Mouse (Mus musculus) left cerebral cortex, postnatal 25 days (tissue): ENCODE measurements around the gene Tsfm. TPM values are rescaled to one million over a fixed set of nuclear protein-coding genes. Genes with fewer than 3 reads are reported as not detected.
"Not testable (repeated sequence)": the region's sequence is repeated elsewhere in the genome, so short reads cannot be mapped to it uniquely, and the experiment has no call there.

Experiments
- DNase-seq, 2 experiments: peaks; one replicate each; pipeline ENCODE4 v3.0.0; 2022; ENCODE audit warnings: low spot score in 2 of 2, mixed read lengths in 1 of 2
- intact Hi-C: fragments of 180-260 bp; cut with DNase I; formaldehyde crosslinking; loops from one replicate; pipeline ENCODE4 v1.15.1; 2025
- total RNA-seq, 2 experiments: library from RNA; stranded (reverse); gene quantifications; 2 replicates each; pipeline ENCODE4 v1.2.3; 2021

The Tsfm gene
- total RNA-seq, 2 experiments from 2014 or later: 30.1 to 37.1 TPM

- DNase-seq: no peak
- intact Hi-C loops: no loop called here
Measured at GRCm38 (mm10) chr10:127066519-127067018, 35.9 kb upstream of the Tsfm start.

GRCm38 (mm10) chr10:127065981-127066380, 35.3 kb upstream of the Tsfm start:
- no peak for DNase-seq

GRCm38 (mm10) chr10:127063913-127064870, 33.6 kb upstream of the Tsfm start:
- intact Hi-C loops: no loop called here
- no peak for DNase-seq

More at GRCm38 (mm10) chr10:127065981-127066380, 35.3 kb upstream of the Tsfm start:
- intact Hi-C loops: no loop called here

GRCm38 (mm10) chr10:127063239-127063872, 32.7 kb upstream of the Tsfm start, which contains the start of gene Cdk4:
Gene Cdk4 (plus strand): TSS chr10:127063534.
- peak; percentile 99 for DNase-seq
- intact Hi-C loops: no loop called here

- intact Hi-C loops: no loop called here
Measured at GRCm38 (mm10) chr10:127062503-127062902, 31.9 kb upstream of the Tsfm start.

GRCm38 (mm10) chr10:127062101-127062500, 31.5 kb upstream of the Tsfm start:
- DNase-seq, intact Hi-C loops: not testable (repeated sequence)

More at GRCm38 (mm10) chr10:127062503-127062902, 31.9 kb upstream of the Tsfm start:
- DNase-seq: no peak

GRCm38 (mm10) chr10:127061513-127061912, 30.9 kb upstream of the Tsfm start:
- intact Hi-C loops: no loop called here
- DNase-seq: no peak

GRCm38 (mm10) chr10:127061085-127061484, 30.4 kb upstream of the Tsfm start:
- DNase-seq: peak in 1 of 2 experiments; percentile 56
- intact Hi-C loops: no loop called here

GRCm38 (mm10) chr10:127059968-127060916, 29.6 kb upstream of the Tsfm start, which contains the start of gene March9:
Gene March9 (minus strand): TSS chr10:127060184.
- DNase-seq: peak; percentile 78 to 83
- intact Hi-C loops: no loop called here

GRCm38 (mm10) chr10:127059174-127059967, 28.7 kb upstream of the Tsfm start:
- intact Hi-C loops: no loop called here
- no peak for DNase-seq

- DNase-seq: no peak
- intact Hi-C loops: no loop called here
Measured at GRCm38 (mm10) chr10:127058708-127059107, 28.1 kb upstream of the Tsfm start.

GRCm38 (mm10) chr10:127058161-127058560, 27.5 kb upstream of the Tsfm start:
- intact Hi-C loops: no loop called here
- peak; percentile 73 to 79 for DNase-seq

GRCm38 (mm10) chr10:127056490-127056889, 25.9 kb upstream of the Tsfm start:
- DNase-seq: no peak
- intact Hi-C loops: no loop called here

GRCm38 (mm10) chr10:127055406-127055805, 24.8 kb upstream of the Tsfm start:
- intact Hi-C loops: no loop called here
- no peak for DNase-seq

GRCm38 (mm10) chr10:127054646-127055045, 24.0 kb upstream of the Tsfm start:
- DNase-seq: no peak
- intact Hi-C loops: no loop called here

- intact Hi-C loops: no loop called here
- no peak for DNase-seq
Measured at GRCm38 (mm10) chr10:127050119-127050474, 19.5 kb upstream of the Tsfm start.

GRCm38 (mm10) chr10:127049395-127050118, 18.9 kb upstream of the Tsfm start:
- no peak for DNase-seq
- intact Hi-C loops: no loop called here
